Mouse (Mus musculus) ES-E14 (cell line): Measurements from ENCODE around the gene Strn4. TPM values are rescaled to one million over a fixed set of nuclear protein-coding genes. Genes with fewer than 3 reads are reported as not detected.

ENCODE experiments used
- DNase-seq: peaks from one replicate; pipeline ENCODE4 v3.0.0-alpha.2; 2013; ENCODE audit warnings: low read depth, low spot score
- H3K27ac ChIP-seq: 2 replicates; pipeline ENCODE4 v1.5.1; 2012; ENCODE audit warnings: low read depth, mild to moderate bottlenecking, low read length, moderate library complexity, mixed read lengths; ENCODE audit not compliant: poor library complexity, insufficient read depth, severe bottlenecking
- H3K36me3 ChIP-seq: 2 replicates; pipeline ENCODE4 v1.6.1; 2012; ENCODE audit warnings: mild to moderate bottlenecking, low read length, moderate library complexity, mixed read lengths; ENCODE audit not compliant: control insufficient read depth, poor library complexity, insufficient read depth, severe bottlenecking
- H3K4me1 ChIP-seq, 2 experiments: fragments of 150-350 bp in 1 of 2; sonication (generic) in 1 of 2; 2 replicates each; pipeline ENCODE4 v1.6.1; 2012; ENCODE audit warnings: low read length in 2 of 2, mild to moderate bottlenecking in 1 of 2, mixed read lengths in 1 of 2; ENCODE audit not compliant: control insufficient read depth in 2 of 2, insufficient read depth in 2 of 2, poor library complexity in 1 of 2
- H3K4me3 ChIP-seq, 2 experiments: fragments of 150-350 bp in 1 of 2; sonication (generic) in 1 of 2; 2 replicates each; pipeline ENCODE4 v1.5.1; 2012; ENCODE audit warnings: low read length in 2 of 2, low read depth in 1 of 2, mild to moderate bottlenecking in 1 of 2, mixed read lengths in 1 of 2; ENCODE audit not compliant: insufficient read depth in 1 of 2, poor library complexity in 1 of 2, severe bottlenecking in 1 of 2
- H3K9ac ChIP-seq: 2 replicates; pipeline ENCODE4 v1.6.1; 2012; ENCODE audit warnings: low read depth, mild to moderate bottlenecking, low read length, mixed read lengths; ENCODE audit not compliant: poor library complexity, insufficient read depth, severe bottlenecking
- H3K9me3 ChIP-seq: fragments of 150-350 bp; sonication (generic); 2 replicates; pipeline ENCODE4 v1.6.1; 2012; ENCODE audit warnings: low read depth, mild to moderate bottlenecking, low read length; ENCODE audit not compliant: control insufficient read depth, insufficient read depth
- CHD2 ChIP-seq: IDR thresholded peaks from 2 replicates; pipeline ENCODE4 v1.6.1; 2014; ENCODE audit warnings: mild to moderate bottlenecking, low read depth, low read length, inconsistent platforms
- HCFC1 ChIP-seq: IDR thresholded peaks from 2 replicates; pipeline ENCODE4 v1.6.1; 2012; ENCODE audit warnings: low read length, inconsistent platforms, borderline replicate concordance; ENCODE audit not compliant: insufficient read depth
- MAFK ChIP-seq: IDR thresholded peaks from 2 replicates; pipeline ENCODE4 v1.6.1; 2014; ENCODE audit warnings: mild to moderate bottlenecking, low read depth, low read length, inconsistent platforms; ENCODE audit not compliant: insufficient read depth
- ZC3H11A ChIP-seq: IDR thresholded peaks from 2 replicates; pipeline ENCODE4 v1.6.1; 2012; ENCODE audit warnings: low read depth, mild to moderate bottlenecking, inconsistent platforms, low read length, borderline replicate concordance
- ZNF384 ChIP-seq: IDR thresholded peaks from 2 replicates; pipeline ENCODE4 v1.6.1; 2012; ENCODE audit warnings: low read depth, low read length, inconsistent platforms
- in situ Hi-C, 2 experiments: fragments of 600-800 bp; cut with MboI; formaldehyde crosslinking; loops; one replicate each; pipeline ENCODE4 v1.15.1; 2025; ENCODE audit warnings: low sequenced_read_pairs in 2 of 2, inconsistent platforms in 1 of 2; ENCODE audit not compliant: unreplicated experiment in 2 of 2
- total RNA-seq: library from RNA; depleted of rRNA; stranded (reverse); fragments of 300-350 nt; gene quantifications from 2 replicates; pipeline ENCODE4 v1.2.3, GENCODE M21; 2012

Strn4 gene
- total RNA-seq, 1 experiment = 76.0 TPM

DNA sequence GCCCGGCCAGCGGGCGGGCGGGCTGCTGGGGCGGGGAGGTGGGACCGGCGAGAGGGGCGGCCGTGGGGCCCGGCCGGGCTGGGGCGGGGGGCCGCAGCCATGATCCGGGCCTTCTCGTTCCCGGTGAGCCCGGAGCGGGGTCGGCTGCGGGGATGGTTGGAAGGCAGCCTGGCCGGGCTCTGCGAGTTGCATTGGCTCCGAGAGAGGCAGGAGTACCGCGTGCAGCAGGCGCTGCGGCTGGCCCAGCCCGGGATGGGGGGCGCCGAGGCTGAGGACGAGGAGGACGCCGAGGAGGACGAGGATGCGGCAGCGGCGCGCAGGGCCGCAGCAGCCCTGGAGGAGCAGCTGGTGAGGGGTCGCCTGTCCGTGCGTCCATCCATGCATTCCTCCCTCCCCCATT, 59.6 kb downstream of the Strn4 start:
- in situ Hi-C loops = no loop called here
- TF ChIP-seq ZC3H11A (no peak), HCFC1 (no peak), CHD2 (no peak), MAFK (no peak), ZNF384 (no peak)
- Histone ChIP-seq H3K9ac (peak overlapping the region; percentile 81), H3K4me1 (peaks cover 4 to 7% of the 10 kb centered on the region in 2 experiments; a peak in 3 of 4 replicates), H3K4me3 (peak overlapping the region; percentile 80 to 95), H3K36me3 (no peaks in the 10 kb centered on the region; the same call in 1 of the 2 replicates), H3K27ac (peak overlapping the region; percentile 42; the same call in 1 of the 2 replicates), H3K9me3 (no peaks in the 10 kb centered on the region)
- DNase-seq = no peak

DNA sequence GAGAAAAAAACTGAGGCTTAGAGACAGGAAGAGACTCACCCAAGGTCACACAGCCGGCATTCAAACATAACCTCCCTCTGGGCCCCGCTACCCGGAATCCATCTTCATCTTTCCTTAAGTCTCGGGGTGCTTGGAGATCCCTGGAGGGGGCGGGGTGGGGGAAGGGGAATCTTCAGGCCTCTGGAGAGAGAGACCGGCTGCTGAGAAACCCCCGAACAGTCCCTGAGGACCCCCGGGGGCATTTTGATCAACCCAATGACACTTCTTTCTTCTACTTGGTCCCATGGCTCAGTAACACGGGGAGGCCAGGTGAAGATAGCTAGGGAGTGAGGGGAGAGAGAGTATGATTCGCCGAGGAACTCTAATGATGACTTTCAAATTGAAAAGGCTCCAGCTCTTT, 60.3 kb downstream of the Strn4 start:
- Histone ChIP-seq H3K4me3 (peak overlapping the region; percentile 80 to 95), H3K9me3 (no peaks in the 10 kb centered on the region), H3K27ac (no peak overlapping the region), H3K9ac (peak overlapping the region; percentile 81; the same call in 1 of the 2 replicates), H3K36me3 (no peaks in the 10 kb centered on the region; the same call in 1 of the 2 replicates), H3K4me1 (peaks cover 7% of the 10 kb centered on the region in 2 experiments; a peak in 3 of 4 replicates)
- in situ Hi-C loops = no loop called here
- DNase-seq = no peak
- no peak for TF ChIP-seq CHD2
- TF ChIP-seq MAFK = no peak
- TF ChIP-seq ZC3H11A = no peak

DNA sequence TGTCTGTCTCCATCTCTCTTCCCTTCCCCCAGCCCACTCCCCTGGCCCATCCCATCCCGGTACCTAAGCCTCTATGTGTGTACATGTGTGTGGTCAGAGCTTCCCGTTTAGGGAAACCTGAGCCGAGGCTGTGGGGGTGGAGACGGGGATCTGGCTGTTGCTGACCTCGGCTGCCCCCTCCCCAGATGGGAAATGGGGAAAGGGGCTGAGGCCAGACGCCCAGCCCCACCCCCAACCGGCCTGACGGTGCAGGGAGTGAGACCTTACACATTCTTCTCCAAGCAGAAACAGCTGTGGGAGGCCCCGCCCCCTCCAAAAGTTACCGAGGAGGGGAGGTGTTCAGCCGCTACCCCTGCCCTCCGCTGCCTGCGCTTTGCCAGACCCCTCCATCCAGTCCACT, 60.9 kb downstream of the Strn4 start:
- in situ Hi-C loops = no loop called here
- Histone ChIP-seq H3K36me3 (no peaks in the 10 kb centered on the region), H3K4me3 (peak overlapping the region; percentile 80 to 95), H3K4me1 (peaks cover 7 to 11% of the 10 kb centered on the region in 2 experiments; a peak in 3 of 4 replicates), H3K9me3 (no peaks in the 10 kb centered on the region), H3K27ac (no peak overlapping the region), H3K9ac (peak overlapping the region; percentile 46; the same call in 1 of the 2 replicates)
- no peak for TF ChIP-seq MAFK
- TF ChIP-seq CHD2 = no peak
- TF ChIP-seq HCFC1 = no peak
- no peak for TF ChIP-seq ZNF384
- TF ChIP-seq ZC3H11A = no peak
- no peak for DNase-seq

DNA sequence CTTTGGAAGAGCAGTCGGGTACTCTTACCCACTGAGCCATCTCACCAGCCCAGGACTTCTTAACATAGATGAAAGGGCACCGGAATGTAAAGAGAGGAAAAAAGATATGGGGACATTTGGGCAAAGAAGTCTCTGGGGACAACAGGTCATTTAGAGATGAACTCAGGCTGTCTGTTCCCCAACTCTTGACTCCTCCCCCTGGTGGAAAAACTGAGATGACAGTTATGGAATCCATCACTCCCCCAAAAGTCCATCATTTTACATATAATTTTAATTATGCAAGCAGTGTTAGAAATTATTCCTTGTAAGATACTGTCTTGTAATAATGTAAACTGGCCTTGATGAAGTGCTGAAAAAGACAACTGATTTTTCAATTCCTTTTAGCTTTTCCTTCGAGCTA, 62.0 kb downstream of the Strn4 start:
- DNase-seq = no peak
- peaks cover 7 to 11% of the 10 kb centered on the region in 2 experiments; a peak in 3 of 4 replicates for H3K4me1 ChIP-seq
- TF ChIP-seq MAFK = no peak
- TF ChIP-seq ZC3H11A = no peak
- TF ChIP-seq HCFC1 = no peak
- TF ChIP-seq CHD2 = no peak
- TF ChIP-seq ZNF384 = no peak
- H3K9ac ChIP-seq = no peak overlapping the region
- no peak overlapping the region for H3K27ac ChIP-seq
- no peaks in the 10 kb centered on the region for H3K9me3 ChIP-seq
- H3K36me3 ChIP-seq = no peaks in the 10 kb centered on the region
- in situ Hi-C loops = no loop called here
- no peak overlapping the region for H3K4me3 ChIP-seq
